Mouse (Mus musculus) gastrocnemius, adult 8-10 months (tissue): Measurements from ENCODE around the gene Bicc1. TPM values are rescaled to one million over a fixed set of nuclear protein-coding genes. Genes with fewer than 3 reads are reported as not detected.

Experiments
- DNase-seq, 2 experiments: peaks; one replicate each; pipeline ENCODE4 v3.0.0; 2022; ENCODE audit warnings: low spot score in 2 of 2
- total RNA-seq, 4 experiments: library from RNA; stranded (reverse); gene quantifications; 2 replicates each; pipeline ENCODE4 v1.2.4; 2022

Gene Bicc1
- total RNA-seq, 4 experiments from 2014 or later = 4.5 to 8.1 (median 6.4) TPM

DNA sequence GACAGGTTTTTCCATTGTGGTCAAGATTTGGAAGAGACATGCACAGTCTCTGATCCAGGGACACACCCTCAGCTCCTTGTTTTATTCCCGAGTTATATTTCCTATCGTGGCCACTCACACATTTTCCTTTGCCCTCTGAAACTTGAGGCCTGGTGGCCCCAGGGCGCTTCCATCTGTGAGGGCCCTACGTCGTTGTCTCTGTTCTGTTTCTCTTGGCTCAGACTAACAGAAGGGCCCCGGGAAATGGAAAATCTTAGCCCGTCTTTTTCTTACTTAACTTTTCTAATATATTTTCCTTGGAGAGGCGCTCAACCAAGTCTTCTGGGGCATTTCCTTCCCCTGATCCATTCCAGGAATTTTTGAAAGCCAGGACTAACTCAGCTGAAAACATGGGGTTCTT lies 281.9 kb downstream of the Bicc1 start:
- DNase-seq = no peak

DNA sequence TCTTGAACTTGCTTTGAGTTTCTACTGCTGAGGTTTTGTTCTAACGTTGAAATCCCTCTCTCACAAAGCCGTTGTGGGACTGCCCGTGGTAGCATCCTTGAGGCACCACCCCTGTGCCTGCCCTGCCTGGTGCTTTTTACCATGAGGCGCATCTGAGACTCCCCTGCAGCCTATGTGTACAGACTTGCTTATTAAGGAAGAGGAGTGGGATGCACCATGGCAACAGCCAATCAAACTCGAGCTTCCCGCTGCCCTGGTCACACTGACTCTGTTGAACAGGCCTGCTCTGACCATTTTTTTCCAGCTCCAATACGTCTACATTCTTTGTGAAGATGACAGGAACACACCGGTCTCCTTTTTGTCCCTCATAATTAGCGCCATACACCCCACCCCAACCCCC lies 283.0 kb downstream of the Bicc1 start:
- DNase-seq = no peak

DNA sequence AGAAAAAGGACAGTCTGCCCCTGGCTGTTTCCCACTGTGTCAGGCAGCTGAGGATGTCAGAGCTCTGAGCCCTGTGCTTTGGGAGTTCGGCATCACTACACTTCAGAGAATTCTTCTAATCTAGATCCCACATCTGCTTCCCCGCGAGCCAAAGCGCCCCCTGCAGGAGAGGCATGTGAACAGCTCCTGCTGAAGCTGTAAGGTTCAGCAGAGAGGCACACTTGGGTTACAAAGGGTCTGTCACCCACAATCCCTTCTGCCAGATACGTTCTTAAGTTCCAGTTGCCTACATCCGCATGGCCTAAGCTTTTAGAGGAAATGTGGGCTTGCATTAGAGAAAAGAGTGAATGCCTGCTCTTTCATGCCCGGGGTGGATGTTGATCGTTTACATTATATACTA lies 283.4 kb downstream of the Bicc1 start:
- no peak for DNase-seq

DNA sequence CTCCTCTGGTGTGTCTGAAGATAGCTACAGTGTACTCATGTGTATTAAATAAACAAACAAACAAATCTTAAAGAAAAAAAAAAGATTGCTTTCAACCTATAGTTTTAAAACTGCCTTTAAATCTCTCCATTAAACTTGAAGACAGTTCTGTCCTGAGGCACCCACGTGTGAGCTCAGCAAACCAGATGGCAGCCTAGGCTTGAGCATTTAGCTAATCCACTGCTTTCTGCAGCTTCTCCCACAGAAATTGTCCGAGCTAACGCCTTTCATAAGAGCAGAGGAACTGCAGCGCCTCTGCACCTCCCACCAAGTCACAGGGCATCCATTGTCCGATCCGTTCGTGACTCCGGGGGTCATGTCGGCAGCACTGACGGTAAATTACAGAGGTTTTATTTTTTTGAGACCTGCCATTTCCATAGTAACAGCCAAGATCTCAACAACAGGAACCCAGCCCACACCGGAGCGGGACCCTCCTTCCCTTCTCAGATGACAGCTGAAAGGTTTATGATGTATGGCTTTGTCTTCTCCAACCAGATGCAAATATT lies 284.4 kb downstream of the Bicc1 start:
- DNase-seq = no peak

Other genes with a start within 250 kb of the Bicc1 start
- gene Tfam, start 78.6 kb upstream of the Bicc1 start, total RNA-seq = 10 to 100 TPM; 46.6 to 55.8 (median 49.7) TPM
- gene Ube2d1, start 125.6 kb upstream of the Bicc1 start, total RNA-seq = 100 to 1,000 TPM; 190 to 250 (median 197) TPM
- gene Cisd1, start 185.3 kb upstream of the Bicc1 start, total RNA-seq = 100 to 1,000 TPM; 235 to 275 (median 257) TPM
- 10 to 100 TPM; 17.3 to 23.6 (median 18.5) TPM for gene Ipmk, start 188.1 kb upstream of the Bicc1 start, total RNA-seq